Comparison of ENCODE assay signal across 8 mouse cellular contexts in the genomic region with DNA sequence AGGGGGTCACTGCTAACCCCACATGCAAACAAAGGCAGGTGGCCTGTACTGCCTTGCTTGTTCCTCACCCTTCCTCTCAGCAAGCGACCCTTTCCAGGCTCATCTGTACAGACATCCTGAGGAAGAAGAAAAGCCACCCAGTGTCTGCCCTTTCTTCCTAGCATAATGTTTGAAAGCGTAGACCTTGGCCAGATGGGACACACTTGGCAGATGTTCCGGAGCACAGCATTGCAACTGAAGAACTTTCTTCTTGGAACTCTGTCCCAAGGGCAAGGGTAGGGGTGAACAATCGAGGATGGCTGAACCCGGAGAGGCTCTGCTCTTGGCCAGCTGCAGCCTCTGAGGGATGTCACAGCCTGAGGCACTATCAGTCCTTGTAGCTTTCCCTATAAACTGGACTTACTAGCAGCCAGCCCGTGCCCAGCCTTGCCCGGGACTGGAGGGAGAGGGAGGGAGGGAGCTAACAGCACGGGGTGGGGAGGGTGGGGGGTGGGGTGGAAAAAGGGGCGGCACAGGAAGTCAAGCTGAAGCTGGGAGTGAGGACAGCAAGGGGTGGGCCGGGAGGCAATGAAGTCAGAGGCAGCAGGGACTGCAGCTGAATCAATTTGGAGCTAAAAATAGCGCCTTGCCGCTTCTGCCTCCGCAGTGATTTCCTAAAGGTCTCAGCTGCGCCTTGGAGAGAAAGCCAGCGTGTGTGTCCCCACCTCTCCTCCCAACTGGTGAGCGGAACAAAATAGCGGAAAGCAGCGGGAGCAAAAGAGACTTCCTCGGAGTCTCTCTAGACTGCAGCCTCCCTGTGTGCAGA.
DNase-seq lines count a peak whose midpoint lies in the region; ATAC-seq lines count a peak whose summit lies in the region.

No protein-coding gene starts in this region.

- intact Hi-C loops in heart, postnatal 10 days (cut with DNase I): loop anchor here (1.0 to 10.0 kb wide), 6 partner anchors 21 to 815 kb away; a partner anchor contains a TSS

- H3K9ac ChIP-seq in forebrain, embryonic 16.5 days (replicated peaks; ENCODE audit: low read depth, low read length): peak overlapping the region; percentile 58
- H3K9ac ChIP-seq in liver, embryonic 13.5 days: no peak overlapping the region
- peak overlapping the region; percentile 47 for H3K9ac ChIP-seq in neural tube, embryonic 14.5 days (replicated peaks; ENCODE audit: low read depth, low read length)

- peak overlapping the region; percentile 61 for H3K4me2 ChIP-seq in forebrain, embryonic 16.5 days (ENCODE audit: low read length)
- H3K4me2 ChIP-seq in liver, embryonic 13.5 days: peak overlapping the region; percentile 47
- H3K4me2 ChIP-seq in neural tube, embryonic 14.5 days (ENCODE audit: low read depth, low read length): peak overlapping the region; percentile 58

- ATAC-seq in forebrain, embryonic 16.5 days: peak; percentile 96
- ATAC-seq in liver, embryonic 13.5 days (ENCODE audit: low read depth): peak; percentile 80
- ATAC-seq in neural tube, embryonic 14.5 days (ENCODE audit: low read depth): peak; percentile 97

- H3K36me3 ChIP-seq in forebrain, embryonic 16.5 days (ENCODE audit: control insufficient read depth, insufficient read depth): no peaks in the 10 kb centered on the region
- H3K36me3 ChIP-seq in liver, embryonic 13.5 days: no peaks in the 10 kb centered on the region
- H3K36me3 ChIP-seq in neural tube, embryonic 14.5 days (ENCODE audit: control insufficient read depth, insufficient read depth, low read length): no peaks in the 10 kb centered on the region

- peak overlapping the region; percentile 45 for H3K4me3 ChIP-seq in forebrain, embryonic 16.5 days (replicated peaks; ENCODE audit: low read length)
- peak overlapping the region; percentile 35 for H3K4me3 ChIP-seq in liver, embryonic 13.5 days (replicated peaks)
- H3K4me3 ChIP-seq in neural tube, embryonic 14.5 days (ENCODE audit: low read depth, low read length): peak overlapping the region; percentile 34

- H3K27me3 ChIP-seq in forebrain, embryonic 16.5 days (replicated peaks; ENCODE audit: control insufficient read depth, insufficient read depth, low read length): no peaks in the 10 kb centered on the region
- no peaks in the 10 kb centered on the region for H3K27me3 ChIP-seq in liver, embryonic 13.5 days
- no peaks in the 10 kb centered on the region for H3K27me3 ChIP-seq in neural tube, embryonic 14.5 days (ENCODE audit: control insufficient read depth, insufficient read depth, low read length)

- WGBS in forebrain, embryonic 16.5 days: 12% methylated on average over 19 of the region's 19 CpGs
- WGBS in liver, embryonic 13.5 days (ENCODE audit: insufficient replicate concordance): 8% methylated on average over 19 of the region's 19 CpGs
- WGBS in neural tube, embryonic 14.5 days: 7% methylated on average over 19 of the region's 19 CpGs

- peak overlapping the region; percentile 79 for H3K27ac ChIP-seq in forebrain, embryonic 16.5 days (ENCODE audit: low read length)
- H3K27ac ChIP-seq in liver, embryonic 13.5 days: no peak overlapping the region
- peak overlapping the region; percentile 75; the same call in 1 of the 2 replicates for H3K27ac ChIP-seq in neural tube, embryonic 14.5 days (ENCODE audit: low read depth, low read length)

- no peaks in the 10 kb centered on the region for H3K9me3 ChIP-seq in forebrain, embryonic 16.5 days (ENCODE audit: control insufficient read depth, low read length)
- no peaks in the 10 kb centered on the region for H3K9me3 ChIP-seq in liver, embryonic 13.5 days (replicated peaks)
- H3K9me3 ChIP-seq in neural tube, embryonic 14.5 days (ENCODE audit: control insufficient read depth, low read length): no peaks in the 10 kb centered on the region

- H3K4me1 ChIP-seq in forebrain, embryonic 16.5 days (replicated peaks; ENCODE audit: control insufficient read depth, insufficient read depth, low read length): peaks cover 19% of the 10 kb centered on the region
- no peaks in the 10 kb centered on the region for H3K4me1 ChIP-seq in liver, embryonic 13.5 days (replicated peaks)
- H3K4me1 ChIP-seq in neural tube, embryonic 14.5 days (ENCODE audit: control insufficient read depth, insufficient read depth, low read length): 0 out of 2 replicates have a peak, but pooled peaks cover 4% of the 10 kb centered on the region

- peak; percentile 51 for DNase-seq in 3T3-L1 (ENCODE audit: low read depth, low spot score)
- peak; percentile 19 for DNase-seq in cerebellum, adult 11-12 months
- DNase-seq in heart, postnatal 10 days: peak; percentile 82 to 86
- peak; percentile 62 to 73 for DNase-seq in kidney, postnatal 4 days
- DNase-seq in liver, embryonic 13.5 days: no peak
- DNase-seq in yolk sac, embryonic 10.5 days (ENCODE audit: low spot score): peak; percentile 67
